Mouse (Mus musculus) heart, adult 2 months (tissue): ENCODE data around the gene Poldip3. TPM values are rescaled to one million over a fixed set of nuclear protein-coding genes. Genes with fewer than 3 reads are reported as not detected.

Source experiments
- DNase-seq, 2 experiments: peaks; one replicate each; pipeline ENCODE4 v3.0.0; 2021
- H3K27ac ChIP-seq: fragments of 200-600 bp; 2 replicates; pipeline ENCODE4 v1.8.1; 2022
- H3K27me3 ChIP-seq: fragments of 200-500 bp; 2 replicates; pipeline ENCODE4 v1.6.1; 2012; ENCODE audit warnings: mild to moderate bottlenecking, low read length, inconsistent platforms, mixed read lengths; ENCODE audit not compliant: control insufficient read depth, insufficient read depth
- H3K36me3 ChIP-seq: fragments of 200-500 bp; 2 replicates; pipeline ENCODE4 v1.6.1; 2012; ENCODE audit warnings: low read length, inconsistent platforms; ENCODE audit not compliant: control insufficient read depth, insufficient read depth
- H3K4me1 ChIP-seq: fragments of 200-500 bp; 2 replicates; pipeline ENCODE4 v1.6.1; 2011; ENCODE audit warnings: low read length; ENCODE audit not compliant: control insufficient read depth, insufficient read depth
- H3K4me3 ChIP-seq: fragments of 200-600 bp; 2 replicates; pipeline ENCODE4 v1.8.1; 2022
- H3K79me2 ChIP-seq: fragments of 200-500 bp; replicated peaks from 2 replicates; pipeline ENCODE4 v1.6.1; 2012; ENCODE audit warnings: mild to moderate bottlenecking, inconsistent platforms, low read length, moderate library complexity, mixed read lengths; ENCODE audit not compliant: control insufficient read depth, insufficient read depth
- H3K9ac ChIP-seq: fragments of 200-500 bp; 2 replicates; pipeline ENCODE4 v1.6.1; 2012; ENCODE audit warnings: low read depth, mild to moderate bottlenecking, control low read depth, inconsistent platforms, low read length, mixed read lengths
- CTCF ChIP-seq: fragments of 200-600 bp; IDR thresholded peaks from 2 replicates; pipeline ENCODE4 v1.8.1; 2022; ENCODE audit warnings: antibody characterized with exemption, mild to moderate bottlenecking, moderate library complexity
- EP300 ChIP-seq: fragments of 200-500 bp; IDR thresholded peaks from 2 replicates; pipeline ENCODE4 v1.6.1; 2011; ENCODE audit warnings: low read depth, low read length, control low read depth; ENCODE audit not compliant: insufficient read depth
- POLR2A ChIP-seq: fragments of 200-500 bp; IDR thresholded peaks from 2 replicates; pipeline ENCODE4 v1.6.1; 2011; ENCODE audit warnings: mild to moderate bottlenecking, low read depth, low read length, control low read depth; ENCODE audit not compliant: insufficient read depth
- WGBS: fragments of 180-500 bp; shearing (Covaris S2); methylation state at CpG from one replicate; pipeline ENCODE4 v1.1.7; 2018; 5-methylcytosine and 5-hydroxymethylcytosine counted together
- intact Hi-C: fragments of 180-260 bp; cut with DNase I; formaldehyde crosslinking; loops from one replicate; pipeline ENCODE4 v1.15.1; 2025
- polyA plus RNA-seq: library from polyadenylated mRNA; depleted of rRNA; stranded (reverse); fragments of >200 nt; gene quantifications from 2 replicates; pipeline ENCODE4 v1.2.3, GENCODE M21; 2012
- total RNA-seq, 2 experiments: library from RNA; stranded (reverse); gene quantifications; 2 replicates each; pipeline ENCODE4 v1.2.3; 2021

Poldip3 gene
- total and polyA plus RNA-seq, 3 experiments = 20.0 to 24.7 (median 23.6) TPM

- no peak for TF ChIP-seq EP300
- WGBS = 66% methylated on average over 6 of the region's 6 CpGs
- intact Hi-C loops = loop anchor here (10.0 kb wide), 1 partner anchor 359 kb away; the partner anchor contains the start of gene Ttll1
- Histone ChIP-seq H3K27me3 (no peaks in the 10 kb centered on the region), H3K27ac (no peak overlapping the region), H3K36me3 (no peaks in the 10 kb centered on the region), H3K79me2 (no peaks in the 10 kb centered on the region), H3K9ac (no peak overlapping the region), H3K4me1 (no peaks in the 10 kb centered on the region; the same call in 1 of the 2 replicates), H3K4me3 (no peak overlapping the region)
- DNase-seq = no peak
Measured at GRCm38 (mm10) chr15:83155672-83156419, 6.7 kb upstream of the Poldip3 start.

DNA sequence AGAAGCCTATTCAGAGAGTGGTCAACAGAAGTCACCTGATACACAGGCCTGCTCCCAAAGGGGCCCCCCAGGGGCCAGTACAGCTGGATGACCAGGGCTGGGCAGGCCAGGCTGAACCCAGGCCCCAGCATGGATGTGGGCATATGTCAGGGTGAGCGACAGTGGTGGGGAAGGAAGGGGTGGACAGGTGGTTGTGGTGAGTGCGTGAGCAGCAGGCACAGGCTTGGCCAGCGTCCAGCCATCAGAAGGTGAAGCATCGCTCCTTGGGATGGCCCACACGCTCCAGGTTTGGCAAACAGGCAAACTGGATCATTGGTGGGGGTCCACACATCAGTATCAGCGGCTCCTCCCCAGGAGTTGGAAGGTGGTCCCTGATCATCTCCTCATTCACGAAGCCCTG lies 5.1 kb upstream of the Poldip3 start:
- Histone ChIP-seq H3K4me1 (peaks cover 5% of the 10 kb centered on the region), H3K9ac (no peak overlapping the region), H3K27me3 (no peaks in the 10 kb centered on the region), H3K27ac (no peak overlapping the region), H3K4me3 (no peak overlapping the region), H3K79me2 (no peaks in the 10 kb centered on the region), H3K36me3 (no peaks in the 10 kb centered on the region)
- intact Hi-C loops = loop anchor here (10.0 kb wide), 1 partner anchor 360 kb away; the partner anchor contains the start of gene Ttll1
- DNase-seq = no peak
- 95% methylated on average over 7 of the region's 7 CpGs for WGBS
- no peak for TF ChIP-seq POLR2A
- TF ChIP-seq CTCF = no peak
- no peak for TF ChIP-seq EP300

DNA sequence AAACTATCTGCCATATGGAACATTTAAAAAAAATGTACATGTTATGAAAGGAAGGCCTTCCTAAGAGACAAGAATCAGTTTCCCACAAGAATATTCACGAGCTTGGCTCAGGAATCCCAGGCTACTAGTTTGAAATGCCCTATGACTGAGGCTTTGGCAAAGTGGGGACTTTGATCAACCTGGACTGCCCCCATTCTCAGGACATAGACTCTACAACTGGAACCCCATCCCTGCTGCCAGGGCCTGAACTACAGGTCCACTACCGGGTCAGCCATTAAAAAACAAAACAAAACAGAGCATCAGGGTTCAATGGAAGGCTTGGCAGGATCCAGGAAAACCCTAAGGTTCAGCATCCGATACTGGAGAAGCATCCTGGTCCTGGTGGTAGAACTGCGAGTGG lies 1.5 kb upstream of the Poldip3 start:
- 71% methylated on average over 4 of the region's 4 CpGs for WGBS
- Histone ChIP-seq H3K4me3 (no peak overlapping the region), H3K79me2 (peaks cover 2% of the 10 kb centered on the region), H3K9ac (no peak overlapping the region), H3K36me3 (peaks cover 3% of the 10 kb centered on the region), H3K27ac (no peak overlapping the region), H3K27me3 (no peaks in the 10 kb centered on the region), H3K4me1 (peaks cover 8% of the 10 kb centered on the region)
- no peak for DNase-seq
- intact Hi-C loops = loop anchor here (10.0 kb wide), 1 partner anchor 364 kb away; the partner anchor contains the start of gene Ttll1
- no peak for TF ChIP-seq POLR2A
- no peak for TF ChIP-seq CTCF
- TF ChIP-seq EP300 = no peak

DNA sequence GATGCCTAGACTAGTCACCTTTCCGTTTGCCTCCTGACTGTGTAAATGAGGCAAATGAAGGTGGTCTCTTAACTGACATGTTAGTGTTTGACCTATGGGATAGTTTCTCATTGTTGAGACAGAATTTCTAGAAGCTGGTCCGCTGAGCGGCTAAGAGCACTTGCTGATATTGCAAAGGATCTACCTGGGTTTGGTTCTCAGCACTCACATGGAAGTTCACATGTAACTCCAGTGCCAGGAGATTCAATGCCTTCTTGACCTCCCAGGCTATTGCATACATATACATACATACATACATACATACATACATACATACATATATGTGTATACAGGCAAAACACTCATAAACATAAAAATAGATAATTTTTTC lies 874 bp upstream of the Poldip3 start:
- Histone ChIP-seq H3K27me3 (no peaks in the 10 kb centered on the region), H3K4me1 (peaks cover 9% of the 10 kb centered on the region), H3K36me3 (peaks cover 3% of the 10 kb centered on the region), H3K79me2 (peaks cover 4% of the 10 kb centered on the region), H3K4me3 (peak overlapping the region; percentile 82), H3K9ac (peak overlapping the region; percentile 90), H3K27ac (peak overlapping the region; percentile 97)
- 29% methylated on average over 3 of the region's 3 CpGs for WGBS
- no peak for TF ChIP-seq CTCF
- TF ChIP-seq EP300 = no peak
- TF ChIP-seq POLR2A = no peak
- DNase-seq = no peak
- intact Hi-C loops = loop anchor here (10.0 kb wide), 1 partner anchor 365 kb away; the partner anchor contains the start of gene Ttll1

DNA sequence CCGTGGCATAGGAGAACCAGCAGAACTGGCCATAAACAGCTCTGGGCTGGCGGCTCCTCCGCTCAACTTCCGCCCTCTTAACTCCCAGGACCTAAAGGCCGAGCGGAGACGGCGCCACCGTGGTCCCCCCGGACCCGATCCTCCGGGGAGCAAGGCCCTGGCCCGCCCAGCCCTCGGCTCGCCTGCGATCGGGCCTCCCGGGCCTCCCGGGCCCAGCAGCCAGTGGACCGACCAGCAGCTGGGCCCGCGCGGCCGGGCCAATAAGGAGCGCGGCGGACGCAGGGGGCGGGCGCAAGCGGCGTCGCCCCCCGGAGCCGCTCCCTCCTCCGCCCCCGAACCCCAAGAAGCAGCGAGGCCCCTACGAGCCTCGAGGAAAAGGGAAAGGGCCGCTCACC lies 386 bp downstream of the Poldip3 start:
- peak overlapping the region; percentile 97 for H3K27ac ChIP-seq
- WGBS = under 1% methylated on average over 41 of the region's 41 CpGs

DNA sequence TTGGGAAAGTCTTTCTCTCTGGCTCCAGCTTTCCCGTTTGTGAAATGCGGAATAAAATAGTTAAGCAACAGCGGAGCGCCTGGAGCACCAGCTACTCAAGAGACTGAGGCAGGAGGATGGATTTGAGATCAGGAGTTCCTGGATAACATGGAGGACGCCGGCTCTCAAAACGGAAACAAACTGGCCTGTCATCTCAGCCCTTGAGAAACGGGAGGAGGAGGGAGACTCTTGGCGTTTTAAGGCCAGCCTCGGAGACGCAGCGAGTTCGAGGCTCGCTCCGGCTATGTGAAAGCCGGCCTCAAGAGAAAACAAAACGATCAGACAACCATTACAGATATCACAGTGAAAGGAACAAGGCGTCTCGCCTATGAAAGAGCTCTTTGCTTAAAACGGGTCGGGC lies 789 bp downstream of the Poldip3 start:
- Histone ChIP-seq H3K79me2 (peaks cover 11% of the 10 kb centered on the region), H3K27me3 (no peaks in the 10 kb centered on the region), H3K27ac (peak overlapping the region; percentile 97), H3K36me3 (peaks cover 5% of the 10 kb centered on the region), H3K4me1 (peaks cover 10% of the 10 kb centered on the region), H3K4me3 (peak overlapping the region; percentile 82), H3K9ac (peak overlapping the region; percentile 99)
- 2% methylated on average over 21 of the region's 21 CpGs for WGBS
- DNase-seq = no peak
- no peak for TF ChIP-seq POLR2A
- no peak for TF ChIP-seq CTCF
- TF ChIP-seq EP300 = no peak
- intact Hi-C loops = no loop called here

More for the DNA sequence above, 386 bp downstream of the Poldip3 start:
- H3K36me3 ChIP-seq = peaks cover 5% of the 10 kb centered on the region
- intact Hi-C loops = loop anchor here (1.0 kb wide), 2 partner anchors 24 to 26 kb away; partner anchors contain the start of genes Cyb5r3 and Rrp7a
- peak overlapping the region; percentile 99 for H3K9ac ChIP-seq
- peaks cover 8% of the 10 kb centered on the region for H3K79me2 ChIP-seq
- no peak; the same call in 1 of the 2 replicates for TF ChIP-seq POLR2A
- no peak for TF ChIP-seq EP300
- no peak for TF ChIP-seq CTCF
- H3K4me3 ChIP-seq = peak overlapping the region; percentile 82
- H3K4me1 ChIP-seq = peaks cover 9% of the 10 kb centered on the region
- H3K27me3 ChIP-seq = no peaks in the 10 kb centered on the region
- no peak for DNase-seq
